Mouse (Mus musculus) hematopoietic stem cell, adult 5-6 weeks (primary cell): Measurements from ENCODE around the gene Klf1. TPM values are rescaled to one million over a fixed set of nuclear protein-coding genes. Genes with fewer than 3 reads are reported as not detected.
"Not testable (repeated sequence)": the region's sequence is repeated elsewhere in the genome, so short reads cannot be mapped to it uniquely, and the experiment has no call there.

Source experiments
- ATAC-seq, 2 experiments: fragments of 125-278 bp in 1 of 2; replicated peaks in 1 of 2; 2 replicates each; pipeline ENCODE4 v1.8.0; 2016 to 2017; ENCODE audit warnings: inconsistent platforms in 2 of 2, mild to moderate bottlenecking in 2 of 2, moderate number of reproducible peaks in 2 of 2, low read depth in 1 of 2, moderate TSS enrichment in 1 of 2; ENCODE audit not compliant: low FRiP score in 2 of 2, poor library complexity in 2 of 2, severe bottlenecking in 2 of 2, insufficient read depth in 1 of 2, low TSS enrichment in 1 of 2
- total RNA-seq: library from RNA; stranded (forward); fragments of 172-1452, 232-1000 nt; gene quantifications from 2 replicates; pipeline ENCODE4 v1.2.3, GENCODE M21; 2017

The Klf1 gene
- total RNA-seq, 1 experiment from 2014 or later = 30.6 TPM

DNA sequence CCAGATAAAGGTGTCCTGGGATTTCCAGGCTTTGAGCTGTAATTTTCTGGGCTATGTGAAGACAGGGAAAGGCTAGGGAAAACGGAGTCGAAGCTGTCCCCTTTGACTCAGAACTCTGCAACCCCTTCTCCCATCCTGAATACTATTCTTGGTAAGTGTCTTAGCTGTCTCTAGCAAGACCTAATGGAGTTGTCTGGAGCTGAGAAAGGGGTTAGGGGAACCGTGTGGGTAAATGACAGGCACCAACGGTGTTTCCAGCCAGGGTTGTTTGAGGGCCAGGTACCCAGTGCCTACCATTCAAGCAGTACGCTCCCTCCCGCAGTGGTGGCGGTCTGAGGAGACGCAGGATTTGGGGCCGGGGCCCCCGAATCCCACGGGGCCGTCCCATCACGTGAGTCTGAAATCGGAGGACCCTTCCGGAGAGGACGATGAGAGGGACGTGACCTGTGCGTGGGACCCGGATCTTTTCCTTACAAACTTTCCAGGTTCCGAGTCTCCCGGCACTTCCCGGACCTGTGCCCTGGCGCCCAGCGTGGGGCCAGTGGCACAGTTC is 715 bp downstream of the Klf1 start:
- no peak for ATAC-seq

DNA sequence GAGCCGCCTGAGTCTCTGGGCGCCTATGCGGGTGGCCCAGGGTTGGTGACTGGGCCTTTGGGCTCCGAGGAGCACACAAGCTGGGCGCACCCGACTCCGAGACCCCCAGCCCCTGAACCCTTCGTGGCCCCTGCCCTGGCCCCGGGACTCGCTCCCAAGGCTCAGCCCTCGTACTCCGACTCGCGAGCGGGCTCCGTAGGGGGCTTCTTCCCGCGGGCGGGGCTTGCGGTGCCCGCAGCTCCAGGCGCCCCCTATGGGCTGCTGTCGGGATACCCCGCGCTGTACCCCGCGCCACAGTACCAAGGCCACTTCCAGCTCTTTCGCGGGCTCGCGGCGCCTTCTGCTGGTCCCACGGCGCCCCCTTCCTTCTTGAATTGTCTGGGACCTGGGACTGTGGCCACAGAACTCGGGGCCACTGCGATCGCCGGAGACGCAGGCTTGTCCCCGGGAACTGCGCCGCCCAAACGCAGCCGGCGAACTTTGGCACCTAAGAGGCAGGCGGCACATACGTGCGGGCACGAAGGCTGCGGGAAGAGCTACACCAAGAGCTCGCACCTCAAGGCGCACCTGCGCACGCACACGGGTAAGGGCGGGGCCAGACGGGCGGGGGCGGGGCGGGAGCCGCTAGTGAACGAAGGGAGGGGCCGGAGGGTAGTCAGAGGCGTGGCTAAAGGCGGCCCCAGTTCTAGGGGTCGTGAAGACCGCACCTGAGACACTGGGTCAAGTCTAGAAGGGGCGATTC is 1.4 kb downstream of the Klf1 start:
- ATAC-seq = peak; percentile 86 to 89

DNA sequence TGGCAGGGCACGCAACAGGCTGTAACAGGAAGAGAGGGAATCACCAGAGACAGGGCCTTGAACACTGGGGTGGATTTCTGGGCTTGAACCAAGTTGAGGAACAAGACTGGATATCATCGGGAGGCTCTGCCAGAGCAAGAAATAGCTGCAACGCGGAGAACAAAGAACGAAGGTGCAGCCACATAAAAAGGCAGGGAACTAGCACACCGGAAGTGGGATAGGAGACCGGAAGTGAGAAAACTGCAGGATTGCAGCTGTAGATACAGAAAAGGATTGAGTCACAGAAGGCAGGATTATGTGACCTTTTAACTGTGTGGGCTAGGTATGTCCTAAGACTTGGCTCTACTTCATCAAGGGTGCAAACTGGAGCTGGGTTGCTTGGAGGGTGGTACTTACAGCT is 2.6 kb downstream of the Klf1 start:
- ATAC-seq = no peak

DNA sequence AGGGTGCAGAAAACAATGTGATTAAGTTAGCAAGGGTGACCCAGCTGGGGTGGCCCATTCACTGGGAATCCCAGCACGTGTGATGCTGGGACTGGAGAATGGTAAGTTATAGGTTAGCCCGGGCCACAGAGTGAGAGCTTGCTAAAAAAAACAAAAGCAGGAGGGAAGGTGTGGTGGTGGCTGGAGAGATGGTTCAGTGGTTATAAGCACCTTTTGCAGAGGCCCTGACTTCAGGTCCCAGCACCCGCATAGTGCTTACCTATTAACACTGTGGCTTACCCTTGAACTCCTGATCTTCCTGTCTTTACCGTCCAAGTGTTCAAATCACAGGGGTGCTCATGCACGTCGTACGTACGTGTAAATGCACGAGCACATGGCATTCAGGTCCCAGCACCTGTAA is 5.3 kb downstream of the Klf1 start:
- ATAC-seq = no peak

DNA sequence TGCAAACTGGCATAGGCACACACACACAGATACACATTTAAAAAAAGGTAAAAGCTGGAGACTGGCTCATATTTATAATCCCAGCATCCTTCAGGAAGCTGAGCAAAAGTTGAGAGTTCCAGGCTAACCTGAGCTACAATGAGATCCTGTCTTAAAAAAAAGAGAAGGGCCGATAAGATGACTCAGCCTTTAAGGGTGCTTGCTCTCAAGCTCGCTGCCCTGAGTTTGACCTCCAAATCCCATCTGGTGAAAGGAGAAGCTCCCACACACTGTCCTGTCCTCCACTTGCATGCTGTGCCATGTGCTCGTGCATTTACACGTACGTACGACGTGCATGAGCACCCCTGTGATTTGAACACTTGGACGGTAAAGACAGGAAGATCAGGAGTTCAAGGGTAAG is 5.8 kb downstream of the Klf1 start:
- ATAC-seq = no peak

DNA sequence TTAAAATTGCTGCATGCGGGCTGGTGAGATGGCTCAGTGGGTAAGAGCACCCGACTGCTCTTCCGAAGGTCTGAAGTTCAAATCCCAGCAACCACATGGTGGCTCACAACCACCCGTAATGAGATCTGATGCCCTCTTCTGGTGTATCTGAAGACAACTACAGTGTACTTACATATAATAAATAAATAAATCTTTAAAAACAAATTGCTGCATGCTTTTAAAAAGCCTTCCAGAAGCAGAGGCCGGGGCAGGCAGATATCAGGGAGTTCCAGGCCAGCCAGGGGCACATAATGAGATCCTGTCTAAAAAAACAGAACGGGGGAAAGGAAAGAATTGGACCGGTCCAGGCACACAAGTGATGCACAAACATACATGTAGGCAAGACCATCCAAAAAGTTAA is 6.3 kb downstream of the Klf1 start:
- ATAC-seq = not testable (repeated sequence)

DNA sequence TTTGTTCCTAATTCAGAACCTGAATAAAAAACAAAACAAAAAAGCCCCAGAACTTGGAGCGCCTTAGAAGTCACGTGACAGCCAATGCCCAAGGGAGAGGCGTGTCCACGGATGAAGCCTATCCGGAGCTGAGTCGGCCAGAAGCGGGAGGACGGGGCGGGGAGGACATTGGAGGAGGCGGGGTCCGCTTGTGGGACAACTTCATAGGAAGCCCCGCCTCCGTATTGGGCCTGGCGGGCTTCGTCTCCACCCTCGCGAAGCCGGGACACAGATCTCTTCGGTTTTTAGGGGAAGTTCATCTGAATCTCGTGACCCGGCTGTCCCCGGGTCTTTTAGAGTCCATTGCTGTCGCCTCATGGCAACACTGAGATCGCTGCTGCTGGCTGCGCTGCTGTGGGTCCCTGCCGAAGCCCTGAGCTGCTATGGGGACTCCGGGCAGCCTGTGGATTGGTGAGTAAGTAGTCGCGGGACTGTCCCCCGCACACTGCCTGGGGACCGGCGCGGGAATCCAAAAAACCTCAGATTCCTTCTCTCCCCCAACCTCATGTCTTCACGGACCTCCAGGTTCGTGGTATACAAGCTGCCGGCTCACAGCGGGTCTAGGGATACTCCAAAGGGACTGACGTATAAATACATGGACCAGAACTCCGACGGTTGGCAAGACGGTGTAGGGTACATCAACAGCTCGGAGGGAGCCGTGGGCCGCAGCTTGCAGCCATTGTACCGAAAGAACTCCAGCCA is 6.9 kb downstream of the Klf1 start, which contains the start of gene Dnase2a:
Gene Dnase2a, plus strand, starts transcription at position 140 of the 741 bp plus-strand sequence.
- ATAC-seq = peak; percentile 92 to 93

DNA sequence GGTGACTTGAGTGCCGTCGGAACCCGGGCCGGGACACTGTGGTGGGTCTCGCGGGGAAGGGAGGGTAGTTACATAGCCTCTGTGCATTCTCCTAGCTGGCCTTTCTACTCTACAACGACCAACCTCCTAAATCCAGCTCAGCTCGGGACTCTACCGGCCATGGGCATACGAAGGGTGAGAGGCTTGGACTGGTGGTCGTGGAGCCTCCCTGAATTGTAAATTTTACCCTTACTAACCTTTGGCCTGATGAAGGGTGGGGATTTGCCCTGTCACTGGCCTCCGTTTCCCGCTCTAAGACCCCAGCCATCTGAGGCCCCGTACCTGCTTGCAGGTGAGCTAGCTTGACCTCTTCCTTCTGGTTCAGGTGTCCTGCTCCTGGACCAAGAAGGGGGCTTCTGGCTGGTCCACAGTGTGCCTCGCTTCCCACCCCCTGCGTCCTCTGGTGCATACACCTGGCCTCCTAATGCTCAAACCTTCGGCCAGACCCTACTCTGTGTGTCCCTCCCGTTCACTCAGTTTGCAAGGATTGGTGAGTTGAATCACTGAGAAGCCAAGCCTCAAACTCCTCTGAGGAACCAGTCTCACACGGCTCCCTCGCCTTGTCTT is 7.5 kb downstream of the Klf1 start:
- ATAC-seq = no peak

DNA sequence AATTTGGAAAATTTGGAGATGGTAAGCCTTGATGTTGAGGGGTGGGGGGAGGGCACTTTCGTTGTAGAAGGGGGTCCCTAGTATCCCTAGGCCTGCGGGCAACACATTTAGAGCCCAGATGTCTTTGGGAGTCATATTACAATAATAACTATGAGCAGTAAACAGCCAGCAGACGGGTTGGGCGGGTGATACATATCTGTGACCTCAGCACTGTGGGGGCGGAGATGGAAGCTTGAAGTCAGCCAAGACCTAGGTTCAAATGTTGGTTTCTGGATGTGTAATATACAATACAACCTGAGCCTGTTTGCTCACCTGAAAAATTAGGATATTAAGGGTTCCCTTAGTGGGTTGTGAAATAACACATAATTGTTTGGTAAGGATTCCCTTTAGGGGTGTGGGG is 8.2 kb downstream of the Klf1 start:
- no peak for ATAC-seq

DNA sequence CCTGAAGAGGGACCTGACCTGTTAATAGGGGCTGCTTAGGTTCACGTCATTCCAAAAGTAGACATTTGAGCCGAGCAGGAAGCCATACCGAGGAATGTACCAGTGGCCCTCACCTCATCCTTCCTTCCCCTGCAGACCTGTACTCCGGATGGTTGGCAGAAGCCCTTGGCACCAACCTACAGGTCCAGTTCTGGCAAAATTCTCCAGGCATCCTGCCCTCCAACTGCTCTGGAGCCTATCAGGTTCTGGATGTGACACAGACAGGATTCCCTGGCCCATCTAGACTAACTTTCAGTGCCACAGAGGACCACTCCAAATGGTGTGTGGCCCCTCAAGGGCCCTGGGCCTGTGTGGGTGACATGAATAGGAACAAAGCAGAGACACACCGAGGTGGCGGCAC is 8.8 kb downstream of the Klf1 start:
- no peak for ATAC-seq

DNA sequence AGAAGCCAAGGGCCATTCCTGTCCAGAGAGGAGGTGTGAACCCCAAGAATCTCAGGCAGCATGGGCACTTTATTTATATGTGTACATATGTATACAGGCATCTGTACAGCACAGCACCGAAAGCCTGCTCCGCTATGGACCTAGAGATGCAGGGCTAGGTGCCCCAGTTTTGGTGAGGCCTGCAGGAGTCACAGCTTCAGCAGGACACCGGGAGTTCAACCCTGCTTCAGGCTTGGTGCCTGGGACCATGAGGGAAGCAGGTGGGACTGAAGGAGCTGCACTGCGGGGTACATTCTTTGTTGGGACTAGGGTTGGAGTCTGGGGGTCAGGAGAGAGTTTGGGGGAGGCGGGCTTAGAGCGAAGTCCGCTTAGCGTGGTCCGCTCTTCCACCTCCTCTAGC is 10.1 kb downstream of the Klf1 start:
- ATAC-seq = no peak

DNA sequence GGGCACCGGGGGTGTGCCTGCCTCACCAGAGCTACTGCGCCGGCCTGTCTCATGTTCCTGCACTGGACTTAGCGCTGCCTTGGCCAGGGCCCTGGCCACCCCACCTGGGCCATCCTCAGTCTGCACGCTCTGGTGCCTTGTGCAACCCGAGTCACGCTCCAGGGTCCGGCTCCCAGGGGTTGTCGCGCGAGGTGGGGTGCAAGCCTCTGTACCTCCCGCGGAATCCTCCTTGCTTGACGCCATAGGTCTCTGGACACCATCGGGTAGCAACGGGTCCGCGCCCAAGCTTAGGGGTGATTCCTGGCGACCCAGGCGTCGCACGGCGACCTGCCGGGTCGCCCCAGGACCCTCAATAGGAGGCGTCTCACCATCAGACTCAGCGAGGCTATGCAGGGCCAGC is 10.7 kb downstream of the Klf1 start:
- ATAC-seq = no peak

DNA sequence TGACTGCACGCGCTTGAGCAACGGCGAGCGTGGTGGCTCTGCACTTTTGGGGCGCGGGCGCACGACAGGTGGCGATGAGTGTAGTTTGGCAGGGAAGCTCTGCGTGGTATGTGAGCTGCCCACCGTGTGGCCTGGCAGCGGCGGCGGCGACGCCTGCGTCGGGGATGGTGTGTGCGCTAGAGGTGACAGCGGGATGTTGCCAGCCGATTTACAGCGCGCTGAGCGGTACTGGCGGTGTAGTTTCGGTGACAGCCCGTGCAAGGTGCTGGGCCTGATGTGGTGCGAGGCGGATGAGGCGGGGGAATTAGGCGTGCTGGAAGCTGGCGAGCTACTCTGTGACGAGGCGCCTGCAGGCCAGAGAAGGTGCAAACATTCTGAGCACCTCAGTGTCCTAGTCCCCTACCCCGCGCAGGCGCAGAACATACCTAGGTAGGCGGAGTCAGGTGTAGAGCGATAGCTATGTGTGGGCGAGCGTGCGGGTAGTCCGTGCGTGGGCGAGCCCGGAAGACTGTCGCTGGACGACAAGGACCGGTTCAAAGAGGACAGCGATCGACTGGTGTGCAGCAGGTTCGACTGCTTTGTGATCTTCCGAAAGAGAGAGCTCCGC is 11.3 kb downstream of the Klf1 start:
- ATAC-seq = peak; percentile 37 to 41; a peak in 3 of 4 replicates

DNA sequence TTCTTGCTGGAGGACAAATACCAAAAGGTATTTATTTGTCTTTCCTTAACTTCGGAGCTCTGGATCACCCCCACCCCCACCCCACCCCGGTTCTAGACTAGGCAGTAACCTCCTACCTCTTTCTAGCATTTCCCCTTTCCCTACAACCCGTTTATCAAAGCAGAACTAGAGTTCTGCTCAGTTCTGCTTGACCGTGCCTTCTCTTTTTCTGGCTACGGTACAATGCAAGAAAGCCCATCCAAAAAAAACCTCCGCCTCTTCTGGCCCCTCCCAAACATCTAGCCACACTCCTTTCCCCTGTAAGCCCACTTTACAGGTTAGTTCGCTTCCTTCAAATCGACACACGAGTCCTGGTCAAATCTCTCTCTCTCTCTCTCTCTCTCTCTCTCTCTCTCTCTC is 11.8 kb downstream of the Klf1 start:
- no peak for ATAC-seq

DNA sequence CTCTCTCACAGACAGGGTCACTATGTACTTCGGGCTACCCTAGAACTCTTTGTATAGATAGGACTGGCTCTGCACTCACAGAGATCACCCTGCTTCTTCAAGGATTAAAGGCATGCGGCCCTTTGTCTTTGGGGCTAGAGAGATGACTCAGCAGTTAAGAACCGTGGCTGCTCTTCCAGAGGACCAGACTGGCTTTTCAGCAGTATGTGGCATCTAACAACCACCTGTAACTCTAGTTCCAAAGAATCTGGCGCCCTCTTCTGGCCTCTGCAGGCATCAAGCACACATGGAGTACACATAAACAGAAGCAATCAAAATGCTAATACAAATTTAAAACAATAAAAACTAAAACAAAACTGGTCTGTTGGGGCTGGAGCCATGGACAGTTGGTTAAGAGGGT is 12.2 kb downstream of the Klf1 start:
- peak in 1 of 2 experiments; percentile 26; a peak in 1 of 4 replicates for ATAC-seq

DNA sequence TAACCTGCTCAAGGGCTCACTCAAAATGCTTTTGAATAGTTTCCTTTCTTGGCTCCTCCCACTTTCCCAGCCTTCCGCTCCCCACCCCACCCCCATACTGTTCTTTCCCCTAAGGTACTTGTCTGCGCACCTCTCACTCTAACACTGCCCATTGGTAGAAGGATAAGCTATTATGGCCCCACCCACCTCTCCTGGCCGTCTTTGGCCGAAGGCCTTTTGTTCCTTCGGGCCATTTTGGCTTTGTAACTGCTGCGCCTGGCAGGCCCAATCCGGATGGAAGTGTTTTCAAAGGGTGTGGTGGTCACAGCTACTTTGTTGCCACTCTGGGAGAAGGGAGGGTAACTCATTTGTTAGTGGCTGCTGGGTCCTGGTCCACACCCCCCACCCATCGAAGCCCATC is 13.5 kb downstream of the Klf1 start:
- no peak for ATAC-seq

DNA sequence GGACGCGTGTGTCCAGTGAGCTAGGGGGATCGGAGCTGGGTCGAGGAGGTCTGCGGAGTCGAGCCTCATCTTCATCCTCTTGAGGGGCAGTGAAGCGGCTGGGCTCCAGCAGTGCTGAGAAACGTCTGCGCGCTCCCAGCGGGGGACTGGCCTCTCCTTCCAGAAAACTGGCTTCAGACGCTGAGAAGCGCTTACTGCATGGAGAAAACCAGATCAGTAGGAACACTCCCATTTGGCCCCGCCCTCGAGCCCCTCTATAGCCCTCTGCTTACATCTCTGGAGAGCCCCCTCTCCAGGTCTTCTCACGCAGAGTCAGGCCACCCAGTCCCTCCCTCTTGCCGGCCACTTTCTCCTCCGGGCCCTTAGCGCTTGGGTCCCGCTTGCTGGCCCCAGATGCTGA is 16.1 kb downstream of the Klf1 start:
- no peak for ATAC-seq

DNA sequence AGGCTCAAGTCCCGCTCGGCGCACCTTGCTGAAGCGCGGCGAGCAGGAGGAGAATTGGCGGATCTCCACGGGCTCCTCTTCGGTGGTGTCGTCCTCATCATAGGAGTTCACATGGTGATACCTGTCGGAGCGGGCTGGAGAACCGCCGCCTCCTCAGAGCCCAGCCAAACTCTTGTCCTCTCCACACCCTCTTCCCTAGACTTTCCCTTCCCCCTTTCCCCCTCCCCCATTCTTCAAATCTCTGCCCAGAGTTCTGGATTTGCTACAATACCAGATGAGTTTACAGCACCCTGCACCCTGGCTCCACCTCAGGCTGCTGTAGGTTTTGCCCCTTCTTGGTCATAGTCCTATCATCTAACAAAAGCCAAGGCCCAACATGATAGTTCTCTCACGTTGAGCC is 16.9 kb downstream of the Klf1 start:
- ATAC-seq = no peak
